Mouse (Mus musculus) bone marrow macrophage, adult 2 months (primary cell): ENCODE results near the gene Atxn7l3b. TPM values are rescaled to one million over a fixed set of nuclear protein-coding genes. Genes with fewer than 3 reads are reported as not detected.

Source experiments
- H3K27ac ChIP-seq: 2 replicates; pipeline ENCODE4 v1.5.1; 2012; ENCODE audit warnings: low read depth, low read length; ENCODE audit not compliant: insufficient read depth
- H3K4me1 ChIP-seq: 2 replicates; pipeline ENCODE4 v1.6.1; 2012; ENCODE audit warnings: low read length; ENCODE audit not compliant: control insufficient read depth, insufficient read depth
- H3K4me3 ChIP-seq: 2 replicates; pipeline ENCODE4 v1.5.1; 2012; ENCODE audit warnings: mild to moderate bottlenecking, low read length, moderate library complexity; ENCODE audit not compliant: insufficient read depth
- CTCF ChIP-seq: IDR thresholded peaks from 2 replicates; pipeline ENCODE4 v1.5.1; 2012; ENCODE audit warnings: low read depth, mild to moderate bottlenecking, low read length, moderate library complexity
- POLR2A ChIP-seq: IDR thresholded peaks from 2 replicates; pipeline ENCODE4 v1.6.1; 2012; ENCODE audit warnings: mild to moderate bottlenecking, low read depth, low read length, borderline replicate concordance
- polyA plus RNA-seq: library from polyadenylated mRNA; stranded (reverse); fragments of >200 nt; gene quantifications from 2 replicates; pipeline ENCODE4 v1.2.4, GENCODE M21; 2012; ENCODE audit not compliant: missing spikeins, insufficient read depth, insufficient read length

Atxn7l3b gene
- polyA plus RNA-seq, 1 experiment = 52.4 TPM

- H3K4me3 ChIP-seq = no peak overlapping the region
- TF ChIP-seq POLR2A = no peak
- TF ChIP-seq CTCF = no peak
- peaks cover 16% of the 10 kb centered on the region for H3K4me1 ChIP-seq
- no peak overlapping the region for H3K27ac ChIP-seq
Observed at GRCm38 (mm10) chr10:112926271-112926670, 2.5 kb downstream of the Atxn7l3b start.

GRCm38 (mm10) chr10:112916575-112917190 lies 12.1 kb downstream of the Atxn7l3b start:
- no peak for TF ChIP-seq POLR2A
- TF ChIP-seq CTCF = no peak
- H3K27ac ChIP-seq = no peak overlapping the region

GRCm38 (mm10) chr10:112900243-112900642 lies 28.6 kb downstream of the Atxn7l3b start:
- H3K4me3 ChIP-seq = no peak overlapping the region
- no peak overlapping the region for H3K27ac ChIP-seq
- TF ChIP-seq CTCF (no peak), POLR2A (no peak)
- no peaks in the 10 kb centered on the region for H3K4me1 ChIP-seq

More at GRCm38 (mm10) chr10:112916575-112917190, 12.1 kb downstream of the Atxn7l3b start:
- H3K4me1 ChIP-seq = no peaks in the 10 kb centered on the region
- no peak overlapping the region for H3K4me3 ChIP-seq

GRCm38 (mm10) chr10:112899796-112900195 lies 29.0 kb downstream of the Atxn7l3b start:
- TF ChIP-seq CTCF = no peak
- TF ChIP-seq POLR2A = no peak
- no peak overlapping the region for H3K4me3 ChIP-seq
- H3K27ac ChIP-seq = no peak overlapping the region
- H3K4me1 ChIP-seq = no peaks in the 10 kb centered on the region

GRCm38 (mm10) chr10:112896636-112897035 lies 32.2 kb downstream of the Atxn7l3b start:
- H3K4me1 ChIP-seq = no peaks in the 10 kb centered on the region
- no peak overlapping the region for H3K4me3 ChIP-seq
- no peak overlapping the region for H3K27ac ChIP-seq
- TF ChIP-seq CTCF = no peak
- TF ChIP-seq POLR2A = no peak

GRCm38 (mm10) chr10:112893622-112894252 lies 35.1 kb downstream of the Atxn7l3b start:
- Histone ChIP-seq H3K4me3 (no peak overlapping the region), H3K27ac (no peak overlapping the region), H3K4me1 (no peaks in the 10 kb centered on the region)
- TF ChIP-seq CTCF (no peak), POLR2A (no peak)

- H3K4me1 ChIP-seq = no peaks in the 10 kb centered on the region
- no peak overlapping the region for H3K27ac ChIP-seq
- H3K4me3 ChIP-seq = no peak overlapping the region
- TF ChIP-seq CTCF = no peak
- no peak for TF ChIP-seq POLR2A
Observed at GRCm38 (mm10) chr10:112884064-112884463, 44.7 kb downstream of the Atxn7l3b start.

- no peak overlapping the region for H3K4me3 ChIP-seq
- no peak for TF ChIP-seq CTCF
- no peak overlapping the region for H3K27ac ChIP-seq
- H3K4me1 ChIP-seq = no peaks in the 10 kb centered on the region
Observed at GRCm38 (mm10) chr10:112883688-112884004, 45.2 kb downstream of the Atxn7l3b start.

- H3K27ac ChIP-seq = no peak overlapping the region
- TF ChIP-seq POLR2A (no peak), CTCF (no peak)
- no peak overlapping the region for H3K4me3 ChIP-seq
- H3K4me1 ChIP-seq = no peaks in the 10 kb centered on the region
Observed at GRCm38 (mm10) chr10:112882789-112883687, 45.8 kb downstream of the Atxn7l3b start.

- no peaks in the 10 kb centered on the region for H3K4me1 ChIP-seq
- TF ChIP-seq CTCF (no peak), POLR2A (no peak)
- no peak overlapping the region for H3K27ac ChIP-seq
- no peak overlapping the region for H3K4me3 ChIP-seq
Observed at GRCm38 (mm10) chr10:112882149-112882548, 46.7 kb downstream of the Atxn7l3b start.
